Mouse (Mus musculus) heart, adult 9 months (tissue): ENCODE measurements around the gene Stard10.
A peak's percentile ranks its signal among the peaks of the same experiment; 100 is the strongest.

Experiments used
- DNase-seq, 2 experiments: peaks; one replicate each; pipeline ENCODE4 v3.0.0; 2022; ENCODE audit warnings: low spot score in 2 of 2

The Stard10 gene

DNA sequence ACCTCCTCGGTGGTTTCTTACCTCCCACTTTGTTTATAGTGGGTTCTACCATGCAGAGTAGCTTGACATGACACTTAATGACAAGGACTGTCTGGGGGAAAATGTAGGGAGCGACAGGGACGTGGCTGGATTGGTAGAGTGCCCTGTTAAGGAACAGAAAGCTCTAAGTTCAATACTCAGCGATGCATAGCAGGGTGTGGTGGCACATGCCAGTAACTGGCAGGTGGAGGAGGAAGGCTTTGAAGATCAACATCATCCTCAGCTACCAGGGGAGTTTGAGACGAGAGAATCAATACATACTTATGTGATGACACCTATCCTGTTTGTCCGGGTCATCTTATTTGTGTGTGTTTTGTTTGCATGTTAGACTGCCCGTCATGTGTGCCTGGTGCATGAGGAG, 52.8 kb downstream of the Stard10 start:
- DNase-seq = no peak

DNA sequence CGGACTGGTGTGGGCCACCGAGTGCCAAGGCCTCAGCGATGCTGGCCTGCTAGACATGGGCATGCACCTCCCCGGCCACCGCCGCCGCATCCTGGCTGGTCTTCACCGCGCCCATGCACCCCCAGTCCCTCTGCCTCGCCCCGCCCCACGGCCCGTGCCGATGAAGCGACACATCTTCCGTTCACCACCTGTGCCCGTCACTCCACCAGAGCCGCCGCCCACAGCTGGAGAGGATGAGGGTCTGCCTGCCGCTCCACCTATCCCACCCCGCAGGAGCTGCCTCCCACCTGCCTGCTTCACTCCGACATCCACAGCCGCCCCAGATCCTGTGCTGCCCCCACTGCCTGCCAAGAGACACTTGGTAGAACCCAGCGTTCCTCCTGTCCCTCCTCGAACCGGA, 56.2 kb downstream of the Stard10 start:
- no peak for DNase-seq

DNA sequence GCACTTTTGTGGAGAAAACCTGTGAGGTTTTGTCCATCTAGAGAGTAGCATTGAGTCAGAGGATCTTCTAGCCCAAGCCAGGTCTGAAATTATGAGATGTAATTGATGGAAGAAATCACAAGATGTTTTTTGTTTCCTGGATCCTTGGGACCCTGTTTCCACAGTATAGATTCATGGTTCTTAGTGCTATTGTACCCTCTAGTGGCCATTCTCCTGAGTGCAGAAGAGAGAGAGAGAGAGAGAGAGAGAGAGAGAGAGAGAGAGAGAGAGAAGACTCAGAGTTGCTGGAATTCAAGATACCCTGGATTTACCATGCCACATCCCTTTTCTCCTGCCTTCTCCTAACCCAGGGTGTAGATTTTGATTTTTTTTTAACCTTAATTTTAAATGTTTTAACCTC, 57.3 kb downstream of the Stard10 start:
- no peak for DNase-seq

DNA sequence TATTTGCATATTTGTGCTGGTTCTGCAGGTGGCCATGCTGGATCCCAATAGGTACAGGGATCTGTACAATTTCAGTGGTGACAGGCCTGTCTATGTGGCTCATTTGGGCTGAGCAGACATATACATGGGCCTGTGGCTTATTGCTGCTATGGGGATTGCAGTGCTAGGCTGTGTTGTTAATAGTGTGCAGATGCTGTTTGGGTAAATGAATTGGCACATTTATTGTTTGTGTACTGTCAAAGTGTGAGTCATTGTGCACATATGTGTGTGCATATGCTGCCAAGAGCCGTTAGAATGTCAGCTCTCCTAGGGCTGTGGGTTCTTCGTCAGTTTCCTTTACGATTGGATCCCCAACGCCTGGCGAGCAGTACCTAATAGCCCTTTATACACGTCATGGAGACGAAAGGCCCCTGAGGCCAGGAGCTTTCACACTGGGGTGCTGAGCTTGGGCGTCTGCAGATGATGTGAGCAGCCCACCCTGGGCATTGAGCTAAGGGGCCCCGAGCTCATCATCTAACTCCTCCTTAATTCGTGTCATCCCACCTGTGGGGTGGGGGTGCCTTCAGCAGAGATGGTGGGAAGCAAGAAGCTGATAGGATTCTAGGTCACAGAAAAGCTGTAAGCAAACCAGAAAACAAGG, 59.9 kb downstream of the Stard10 start:
- no peak for DNase-seq

DNA sequence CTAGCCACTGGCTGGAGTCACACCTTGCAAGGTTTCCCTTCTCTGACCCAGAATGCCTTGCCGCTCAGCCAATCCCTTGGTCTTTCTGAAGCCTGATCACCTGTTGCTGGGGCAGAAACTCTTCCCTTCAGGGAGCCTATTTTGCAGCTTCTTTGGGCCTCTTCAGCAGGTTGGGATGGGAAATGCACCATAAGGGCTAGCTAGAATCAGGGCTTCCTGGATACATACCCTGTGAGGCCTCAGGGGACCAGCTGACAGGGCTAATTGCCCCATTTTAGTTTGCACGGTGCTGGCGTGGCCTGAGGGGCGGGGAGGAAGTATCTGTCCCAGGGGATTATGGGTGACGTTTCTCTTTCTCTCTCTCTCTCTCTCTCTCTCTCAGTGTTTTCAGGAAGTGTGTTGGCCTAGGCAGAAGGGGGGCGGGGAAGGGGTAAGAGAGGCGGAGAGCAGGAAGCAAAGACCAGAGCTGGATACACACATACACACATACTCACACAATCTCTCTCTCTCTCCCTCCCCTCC, 60.9 kb downstream of the Stard10 start:
- DNase-seq = peak; percentile 85 to 90

DNA sequence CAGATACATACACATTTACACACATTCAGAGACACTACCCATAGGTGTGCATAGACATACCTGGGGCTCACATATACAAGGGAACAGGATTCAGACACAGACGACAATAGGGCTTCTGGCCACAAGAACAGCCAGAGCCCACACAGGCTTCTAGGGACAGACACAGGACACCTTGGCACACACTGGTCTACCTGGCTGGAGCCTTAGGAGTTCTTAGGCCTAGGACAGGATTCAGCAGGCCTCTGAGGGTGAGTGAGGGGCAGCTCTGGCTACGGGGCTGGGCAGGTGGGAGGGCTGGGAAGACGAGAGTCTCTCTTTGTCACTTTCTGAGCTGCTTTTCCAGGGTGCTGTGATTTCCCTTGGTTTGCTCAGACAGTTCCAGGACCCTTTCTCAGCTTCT, 61.4 kb downstream of the Stard10 start:
- no peak for DNase-seq

DNA sequence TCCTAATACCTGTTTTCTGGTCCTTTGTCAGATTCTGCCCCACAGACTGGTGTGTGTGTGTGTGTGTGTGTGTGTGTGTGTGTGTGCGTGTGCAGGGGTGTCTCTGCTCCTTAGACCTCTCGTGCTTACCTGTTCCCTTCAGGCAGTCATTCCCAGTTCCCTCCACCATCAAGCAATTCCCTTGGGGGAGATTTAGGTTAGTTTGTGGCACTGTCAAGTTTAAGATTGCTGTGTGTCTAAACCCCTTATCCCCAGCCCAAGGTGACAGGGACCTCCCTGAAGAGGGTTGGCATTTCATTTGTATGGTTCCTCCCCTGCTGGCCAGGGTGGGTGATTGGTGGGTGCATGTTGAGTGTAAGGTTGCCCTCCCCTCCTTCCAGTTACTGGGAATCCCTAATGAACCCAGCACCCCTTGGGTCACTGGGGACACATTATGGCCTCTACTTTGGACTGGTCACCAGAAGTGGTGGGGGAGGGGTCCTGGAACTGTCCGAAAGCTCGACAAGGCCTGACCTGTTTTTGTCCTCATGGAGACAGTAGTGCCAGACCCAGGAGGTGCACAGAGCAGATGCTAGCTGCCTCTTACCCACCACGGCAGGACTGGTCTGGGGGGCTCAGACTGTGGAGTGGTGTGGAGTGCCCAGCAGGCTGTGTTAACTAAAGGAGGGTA, 62.0 kb downstream of the Stard10 start:
- DNase-seq = no peak

DNA sequence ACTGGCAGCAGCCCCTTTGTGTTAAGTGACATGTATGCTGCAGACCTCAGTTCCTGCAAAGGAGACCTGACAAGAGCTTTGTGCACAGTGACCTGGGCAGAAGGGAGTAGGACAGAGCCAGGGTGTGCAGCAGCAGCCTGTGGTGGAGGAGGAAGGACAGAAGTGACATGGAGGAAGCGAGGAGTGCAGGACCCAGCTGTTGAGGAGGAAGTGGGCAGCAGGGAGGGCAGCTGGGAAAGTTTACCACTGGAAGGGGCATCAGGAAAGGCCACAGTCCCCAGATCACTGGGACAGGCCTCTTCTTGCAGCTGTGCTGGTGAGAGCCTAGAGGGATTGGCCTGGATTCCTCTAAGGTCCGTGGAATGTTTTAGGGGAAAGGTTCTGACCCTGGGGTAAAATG, 62.8 kb downstream of the Stard10 start:
- no peak for DNase-seq

DNA sequence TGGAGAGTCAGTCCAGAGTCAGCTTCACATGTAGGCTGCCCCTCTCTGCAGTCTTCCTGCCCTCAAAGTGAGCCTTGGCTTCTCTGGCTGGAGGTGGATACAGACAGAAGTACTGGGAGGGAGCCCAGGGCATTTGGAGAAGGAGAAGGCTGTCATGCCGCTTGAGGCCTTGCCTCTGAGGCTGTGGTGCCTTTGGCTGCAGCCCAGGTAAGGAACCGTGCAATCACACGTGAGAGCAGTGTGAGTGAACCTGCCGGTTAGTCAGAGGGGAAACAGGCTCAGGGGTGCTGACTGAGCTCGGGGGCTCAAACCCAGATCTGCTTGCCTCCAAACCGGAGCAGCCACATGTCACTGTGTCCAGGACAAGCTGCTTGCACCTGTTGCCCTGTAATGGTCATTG, 64.6 kb downstream of the Stard10 start:
- DNase-seq = no peak

DNA sequence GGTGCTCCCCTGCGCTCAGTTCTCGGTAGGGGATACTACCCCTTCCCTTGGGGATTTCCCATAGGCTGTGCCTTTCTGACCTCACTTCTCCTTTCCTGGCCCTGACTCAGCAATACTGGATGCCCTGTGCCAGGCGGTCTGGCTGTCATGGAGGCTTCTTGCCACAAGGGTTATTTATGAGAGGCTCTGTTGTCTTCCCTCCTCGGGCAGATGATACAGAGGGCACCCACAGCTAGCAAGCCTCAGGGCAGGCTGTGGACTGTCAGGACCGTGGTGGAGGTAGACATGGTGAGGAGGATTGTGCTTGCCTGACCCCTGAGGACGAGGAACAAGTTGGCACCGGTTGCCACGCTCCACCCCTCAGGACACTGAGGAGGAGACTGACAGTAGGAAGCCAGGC, 65.5 kb downstream of the Stard10 start:
- peak in 1 of 2 experiments; percentile 69 for DNase-seq

DNA sequence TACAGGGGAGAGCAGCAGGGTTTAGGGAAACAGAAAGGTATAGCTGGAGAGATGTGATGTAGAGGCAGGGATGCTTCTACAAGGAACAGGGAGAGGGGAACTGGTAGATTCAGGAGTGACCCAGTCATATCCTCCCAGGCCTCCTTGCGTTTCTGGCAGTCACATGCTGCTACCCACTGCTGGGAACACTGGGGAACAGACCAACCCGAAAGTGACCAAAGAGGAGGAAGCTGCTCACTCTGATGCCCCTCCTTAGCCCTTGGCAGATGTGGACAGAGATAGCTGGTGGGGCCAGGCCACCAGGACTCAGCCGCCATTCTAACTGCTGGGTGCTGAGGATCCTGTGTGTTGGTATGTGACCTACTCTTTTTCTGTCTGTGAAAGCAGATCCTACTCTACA, 66.9 kb downstream of the Stard10 start:
- peak in 1 of 2 experiments; percentile 70 for DNase-seq

DNA sequence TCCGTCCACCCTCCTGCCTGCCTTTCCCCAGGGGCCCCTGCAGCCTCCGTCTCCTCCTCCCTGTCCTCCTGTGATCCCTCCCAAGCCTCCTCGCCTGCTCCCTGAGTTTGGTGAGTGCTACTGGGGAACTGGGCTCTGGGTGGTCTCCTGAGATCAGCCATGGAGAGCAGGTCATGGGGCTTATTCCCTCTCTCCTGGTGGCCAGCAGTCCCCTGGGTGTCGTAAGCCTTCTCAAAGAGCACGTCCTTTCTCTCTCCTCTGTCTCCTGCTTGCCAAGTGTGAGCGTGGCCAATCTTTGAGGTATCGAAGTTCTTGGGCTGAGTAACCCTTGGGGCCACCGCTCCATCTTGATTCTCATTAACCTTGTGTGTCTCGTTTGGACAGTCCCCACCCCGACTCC, 68.0 kb downstream of the Stard10 start:
- DNase-seq = no peak

DNA sequence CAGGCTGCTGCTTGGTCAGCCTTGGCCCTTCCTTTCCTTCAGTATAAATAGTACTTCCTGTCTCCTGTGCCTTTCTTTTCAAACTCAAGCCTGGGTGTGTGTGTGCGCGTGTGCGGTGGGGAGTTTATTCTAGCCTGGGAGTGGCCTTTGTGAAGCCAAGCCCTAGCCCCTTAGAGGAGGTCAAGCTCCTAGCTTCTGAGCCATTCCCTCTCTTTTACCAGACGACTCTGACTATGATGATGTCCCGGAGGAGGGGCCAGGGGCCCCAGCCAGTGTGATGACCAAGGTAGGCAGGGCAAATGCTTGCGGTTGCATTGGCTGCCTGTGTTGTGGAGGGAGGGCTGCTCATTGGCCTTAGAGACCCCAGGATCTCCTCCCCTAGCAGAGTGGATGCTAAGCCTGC, 68.4 kb downstream of the Stard10 start:
- DNase-seq = peak in 1 of 2 experiments; percentile 58

DNA sequence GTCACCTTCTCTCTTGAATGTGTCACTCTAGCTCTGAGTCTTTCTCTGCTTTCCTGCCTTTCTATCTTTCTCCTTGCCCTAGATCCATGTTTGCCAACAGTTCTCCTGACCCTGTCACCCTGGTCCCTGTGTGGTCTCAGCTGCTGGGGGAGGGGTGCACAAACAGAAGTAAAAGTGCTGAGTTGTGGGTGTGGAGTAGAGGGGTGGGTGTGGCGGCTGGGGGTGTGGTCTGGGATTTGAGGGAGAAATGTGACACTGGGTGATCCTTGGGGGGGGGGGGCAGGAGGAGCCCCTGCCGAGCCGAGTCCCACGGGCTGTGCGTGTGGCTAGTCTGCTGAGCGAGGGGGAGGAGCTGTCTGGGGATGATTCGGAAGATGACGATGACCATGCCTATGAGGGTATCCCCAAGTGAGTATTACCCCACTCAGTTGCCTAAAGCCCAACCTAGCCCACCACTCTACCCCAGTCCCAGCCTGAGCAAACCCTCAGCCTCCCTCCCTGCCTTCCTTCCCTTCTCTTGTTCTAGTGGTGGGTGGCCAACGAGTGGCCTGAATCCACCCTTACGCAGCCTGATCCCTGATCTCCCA, 69.1 kb downstream of the Stard10 start:
- no peak for DNase-seq

DNA sequence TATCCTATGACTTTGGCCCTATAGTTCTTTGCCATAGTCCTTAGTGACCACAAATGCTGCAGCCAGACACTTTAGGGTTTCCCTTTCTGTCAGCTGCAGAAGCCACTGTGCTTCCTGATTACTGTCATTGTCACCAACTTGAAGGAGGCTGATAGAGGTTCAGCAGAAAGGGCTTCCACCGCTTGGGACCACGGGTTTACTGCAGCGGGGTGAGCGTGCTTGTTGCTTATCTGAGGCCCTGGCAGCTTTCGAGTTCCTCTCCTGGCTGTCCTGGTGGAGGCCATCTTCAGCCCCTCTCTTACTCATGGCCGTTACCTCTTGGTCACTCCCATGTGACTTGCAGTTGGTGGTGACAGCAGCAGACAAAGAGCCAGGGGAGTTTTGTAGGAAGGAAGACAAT, 72.4 kb downstream of the Stard10 start:
- DNase-seq = no peak

DNA sequence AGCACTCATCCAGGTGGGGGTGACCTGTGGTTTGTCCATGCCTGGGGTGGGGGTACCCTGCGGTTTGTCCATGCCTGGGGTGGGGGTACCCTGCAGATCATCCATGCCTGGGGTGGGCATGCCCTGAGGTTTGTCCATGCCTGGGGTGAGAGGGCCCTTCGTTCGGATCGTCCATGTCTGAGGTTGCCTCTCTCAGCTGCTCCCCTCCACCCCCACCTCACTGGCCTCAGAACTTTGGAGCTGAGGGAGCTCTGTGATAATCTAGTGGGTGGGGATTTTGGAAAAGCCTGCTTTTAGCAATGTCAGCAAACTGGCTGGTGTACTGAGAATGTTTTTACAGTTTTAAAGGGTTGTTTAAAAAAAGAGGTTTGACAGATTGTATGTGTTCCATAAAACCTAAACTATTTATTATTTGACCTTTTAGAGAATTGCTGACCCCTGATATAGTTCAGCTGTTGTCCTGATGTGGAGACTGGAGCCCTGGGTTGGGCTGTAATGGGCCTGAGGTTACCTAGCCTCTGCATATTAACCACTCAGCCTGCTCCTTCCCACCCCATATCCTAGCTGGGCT, 75.1 kb downstream of the Stard10 start:
- no peak for DNase-seq

DNA sequence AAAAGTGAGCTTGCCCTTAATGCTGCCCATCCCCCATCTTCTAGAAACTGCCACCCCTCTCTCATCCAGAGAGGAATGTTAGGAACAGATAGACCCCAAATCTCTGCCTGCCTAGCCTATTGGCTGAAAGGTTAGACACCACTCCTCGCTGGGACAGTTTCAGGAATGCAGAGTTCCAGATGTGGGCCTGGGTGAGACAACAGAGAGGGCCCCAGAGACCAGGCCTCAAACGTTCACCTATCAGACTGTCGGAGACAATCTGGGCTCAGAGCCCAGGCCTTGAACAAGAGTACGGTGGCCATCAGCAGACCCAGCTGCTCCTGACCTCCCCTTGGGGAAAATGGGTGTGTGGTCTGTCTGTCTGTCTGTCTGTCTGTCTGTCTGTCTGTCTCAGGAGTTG, 76.1 kb downstream of the Stard10 start:
- peak in 1 of 2 experiments; percentile 27 for DNase-seq

DNA sequence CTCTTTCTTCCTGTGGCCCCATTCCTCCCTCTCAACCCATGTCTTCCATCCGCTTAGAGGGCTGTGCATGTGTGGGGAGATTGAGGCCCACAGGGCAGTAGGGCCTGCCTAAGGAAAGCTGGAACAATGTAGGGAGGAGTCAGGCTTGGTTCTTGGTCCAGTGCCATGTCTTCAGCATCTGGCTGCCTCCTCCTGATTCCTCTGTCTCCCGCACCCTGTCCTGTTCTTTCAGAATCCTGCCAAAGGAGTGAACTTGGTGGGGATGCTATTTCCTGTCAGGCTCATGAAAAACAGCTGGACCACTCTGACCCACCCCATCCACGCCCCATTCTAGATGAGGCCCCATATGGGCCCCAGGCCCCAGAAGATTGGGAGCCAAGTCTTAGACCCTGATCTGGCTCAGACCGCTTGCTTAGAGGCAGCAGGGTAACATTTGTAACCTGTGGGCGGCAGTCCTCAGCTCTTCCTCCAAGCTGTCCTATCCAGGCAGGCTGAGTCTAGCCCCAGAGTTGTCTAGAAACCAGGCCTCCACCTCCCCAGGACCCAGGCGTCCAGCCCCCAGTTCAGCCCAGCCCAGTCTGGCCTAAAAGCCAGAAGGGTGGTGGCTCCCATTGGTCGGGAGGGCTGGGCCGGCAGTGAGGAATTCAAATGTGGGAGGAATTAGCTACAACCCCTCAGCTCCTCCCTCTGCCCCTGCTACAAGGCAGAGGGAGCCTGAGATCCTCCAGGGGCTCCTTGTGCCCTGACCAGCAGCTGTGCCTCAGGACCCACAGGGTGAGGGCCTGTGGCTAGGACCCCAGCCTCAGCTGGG, 77.0 kb downstream of the Stard10 start:
- DNase-seq = peak; percentile 86 to 88

DNA sequence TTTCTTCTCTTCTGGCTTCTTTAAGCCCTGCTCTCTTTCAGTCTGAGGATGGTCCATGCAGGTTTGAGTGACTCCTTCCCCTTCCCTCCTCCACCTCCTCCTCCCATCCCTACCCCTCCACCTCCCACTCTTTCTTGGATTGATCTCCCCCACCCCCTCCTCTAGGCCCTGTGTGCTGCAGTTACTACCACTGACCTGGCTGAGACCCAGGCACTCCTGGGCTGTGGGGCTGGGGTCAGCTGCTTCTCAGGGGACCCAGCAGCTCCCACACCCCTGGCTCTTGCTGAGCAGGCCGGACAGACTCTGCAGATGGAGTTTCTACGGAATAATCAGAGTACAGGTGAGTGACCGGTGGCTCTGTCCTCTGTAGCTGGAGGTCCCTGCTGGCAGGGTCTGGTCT, 77.7 kb downstream of the Stard10 start:
- DNase-seq = no peak

DNA sequence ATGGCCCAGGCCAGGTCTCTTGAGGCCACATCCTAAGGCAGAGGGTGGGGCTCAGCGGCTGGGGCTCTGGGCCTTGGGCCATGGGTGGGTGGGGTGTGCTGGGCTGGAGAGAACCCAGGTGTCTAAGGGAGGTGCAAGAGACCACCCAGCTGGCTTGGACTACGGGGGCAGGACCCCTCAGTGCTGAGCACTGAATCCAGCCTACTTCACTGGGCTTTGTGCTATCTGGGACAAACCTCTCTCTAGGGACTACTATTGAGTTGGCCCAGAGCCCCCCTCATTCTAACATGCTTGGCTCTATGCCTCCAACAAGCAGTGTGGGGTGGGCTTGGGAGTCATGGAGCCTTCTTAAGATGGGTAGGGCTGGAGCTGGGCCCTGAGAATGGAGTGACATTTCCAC, 78.6 kb downstream of the Stard10 start:
- DNase-seq = peak in 1 of 2 experiments; percentile 61
